Mouse (Mus musculus) lung, postnatal 10 days (tissue): ENCODE measurements at regions not wholly inside any gene's neighbourhood (a gene's known extent, or its start where the extent isn't known, plus 50 kb on each side); places are given as distances from the start of the nearest gene placed in this dataset.

Experiments
- DNase-seq: peaks from one replicate; pipeline ENCODE4 v3.0.0; 2021

GRCm38 (mm10) chr1:22222836-22223235 is 261.1 kb upstream of the Kcnq5 start:
- DNase-seq = no peak

- DNase-seq = no peak
Measured at GRCm38 (mm10) chr1:22211795-22212194, 250.1 kb upstream of the Kcnq5 start.

- no peak for DNase-seq
Measured at GRCm38 (mm10) chr1:22211232-22211631, 249.5 kb upstream of the Kcnq5 start.

- no peak for DNase-seq
Measured at GRCm38 (mm10) chr1:22210621-22211020, 248.9 kb upstream of the Kcnq5 start.

- DNase-seq = no peak
Measured at GRCm38 (mm10) chr1:22208287-22208686, 246.5 kb upstream of the Kcnq5 start.

GRCm38 (mm10) chr1:22206935-22207334 is 245.2 kb upstream of the Kcnq5 start:
- DNase-seq = no peak

GRCm38 (mm10) chr1:22167621-22168181 is 206.0 kb upstream of the Kcnq5 start:
- no peak for DNase-seq

- peak; percentile 9 for DNase-seq
Measured at GRCm38 (mm10) chr1:22136571-22137122, 174.9 kb upstream of the Kcnq5 start.

GRCm38 (mm10) chr1:22118266-22118772 is 156.6 kb upstream of the Kcnq5 start:
- DNase-seq = no peak

GRCm38 (mm10) chr1:22116466-22116865 is 154.7 kb upstream of the Kcnq5 start:
- DNase-seq = no peak

- DNase-seq = no peak
Measured at GRCm38 (mm10) chr1:22105496-22105895, 143.8 kb upstream of the Kcnq5 start.

- no peak for DNase-seq
Measured at GRCm38 (mm10) chr1:22071405-22072117, 109.8 kb upstream of the Kcnq5 start.

- peak; percentile 34 for DNase-seq
Measured at GRCm38 (mm10) chr1:22070028-22070427, 108.3 kb upstream of the Kcnq5 start.
